Mouse (Mus musculus): ENCODE measurements around the gene Il12a. TPM values are rescaled to one million over a fixed set of nuclear protein-coding genes. Genes with fewer than 3 reads are reported as not detected.

The Il12a gene
- polyA plus RNA-seq, 1 experiment = not detected

- TF ChIP-seq POLR2A (IDR thresholded peaks at IDR 0.05; ENCODE audit: insufficient read depth, low read length) (no peak), EP300 (IDR thresholded peaks at IDR 0.05; ENCODE audit: insufficient read depth, low read depth, low read length) (no peak), CTCF (IDR thresholded peaks at IDR 0.05; ENCODE audit: low read depth, low read length) (no peak)
- Histone ChIP-seq H3K9me3 (replicated peaks; ENCODE audit: control insufficient read depth, insufficient read depth, low read length, poor library complexity, severe bottlenecking) (peaks cover 4% of the 10 kb centered on the region; the same call in 1 of the 2 replicates), H3K27me3 (ENCODE audit: control insufficient read depth, insufficient read depth, low read length, poor library complexity, severe bottlenecking) (no peaks in the 10 kb centered on the region), H3K4me3 (ENCODE audit: low read depth, low read length) (no peak overlapping the region), H3K27ac (ENCODE audit: insufficient read depth, low read length) (no peak overlapping the region), H3K4me1 (ENCODE audit: control insufficient read depth, insufficient read depth, low read length) (no peaks in the 10 kb centered on the region), H3K9ac (ENCODE audit: low read depth, poor library complexity, severe bottlenecking) (no peak overlapping the region), H3K36me3 (ENCODE audit: control insufficient read depth, insufficient read depth, low read length, poor library complexity, severe bottlenecking) (no peaks in the 10 kb centered on the region)
These were observed 11.4 kb upstream of the Il12a start for GRCm38 (mm10) chr3:68678805-68679585.

DNA sequence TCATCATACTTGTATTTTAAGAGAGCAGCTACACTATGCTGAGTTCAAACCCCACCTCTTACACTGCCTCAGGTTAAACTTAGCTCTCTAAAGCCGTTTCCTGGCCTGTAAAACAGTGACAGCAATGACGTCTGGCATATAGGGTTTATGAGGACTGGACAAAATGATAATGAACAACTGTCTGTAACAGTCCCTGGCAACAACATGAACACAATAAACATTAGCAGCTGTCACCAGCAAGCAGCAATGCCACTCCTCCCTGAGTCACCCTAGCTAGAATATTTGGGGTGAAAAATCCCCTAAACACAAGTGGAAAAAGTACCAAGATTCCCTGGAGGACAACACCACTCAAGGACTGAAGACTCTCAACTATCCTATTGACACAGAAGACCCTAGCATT is 6.9 kb upstream of the Il12a start:
- Histone ChIP-seq H3K4me1 (ENCODE audit: control insufficient read depth, insufficient read depth, low read length) (no peaks in the 10 kb centered on the region), H3K4me3 (ENCODE audit: low read depth, low read length) (no peak overlapping the region), H3K9me3 (replicated peaks; ENCODE audit: control insufficient read depth, insufficient read depth, low read length, poor library complexity, severe bottlenecking) (peaks cover 4% of the 10 kb centered on the region; the same call in 1 of the 2 replicates), H3K36me3 (ENCODE audit: control insufficient read depth, insufficient read depth, low read length, poor library complexity, severe bottlenecking) (no peaks in the 10 kb centered on the region), H3K27me3 (ENCODE audit: control insufficient read depth, insufficient read depth, low read length, poor library complexity, severe bottlenecking) (no peaks in the 10 kb centered on the region; the same call in 1 of the 2 replicates), H3K27ac (ENCODE audit: insufficient read depth, low read length) (no peak overlapping the region), H3K9ac (ENCODE audit: low read depth, poor library complexity, severe bottlenecking) (no peak overlapping the region)
- TF ChIP-seq EP300 (IDR thresholded peaks at IDR 0.05; ENCODE audit: insufficient read depth, low read depth, low read length) = no peak
- no peak for TF ChIP-seq POLR2A (IDR thresholded peaks at IDR 0.05; ENCODE audit: insufficient read depth, low read length)
- TF ChIP-seq CTCF (IDR thresholded peaks at IDR 0.05; ENCODE audit: low read depth, low read length) = no peak

- no peaks in the 10 kb centered on the region for H3K36me3 ChIP-seq (ENCODE audit: control insufficient read depth, insufficient read depth, low read length, poor library complexity, severe bottlenecking)
- no peaks in the 10 kb centered on the region for H3K4me1 ChIP-seq (ENCODE audit: control insufficient read depth, insufficient read depth, low read length)
- H3K27ac ChIP-seq (ENCODE audit: insufficient read depth, low read length) = no peak overlapping the region
- TF ChIP-seq POLR2A (IDR thresholded peaks at IDR 0.05; ENCODE audit: insufficient read depth, low read length) = no peak
- TF ChIP-seq EP300 (IDR thresholded peaks at IDR 0.05; ENCODE audit: insufficient read depth, low read depth, low read length) = no peak
- TF ChIP-seq CTCF (IDR thresholded peaks at IDR 0.05; ENCODE audit: low read depth, low read length) = no peak
- H3K4me3 ChIP-seq (ENCODE audit: low read depth, low read length) = no peak overlapping the region
- no peaks in the 10 kb centered on the region; the same call in 1 of the 2 replicates for H3K27me3 ChIP-seq (ENCODE audit: control insufficient read depth, insufficient read depth, low read length, poor library complexity, severe bottlenecking)
- no peak overlapping the region for H3K9ac ChIP-seq (ENCODE audit: low read depth, poor library complexity, severe bottlenecking)
- peaks cover 3% of the 10 kb centered on the region; the same call in 1 of the 2 replicates for H3K9me3 ChIP-seq (replicated peaks; ENCODE audit: control insufficient read depth, insufficient read depth, low read length, poor library complexity, severe bottlenecking)
These were observed 6.2 kb upstream of the Il12a start for GRCm38 (mm10) chr3:68684207-68684606.

DNA sequence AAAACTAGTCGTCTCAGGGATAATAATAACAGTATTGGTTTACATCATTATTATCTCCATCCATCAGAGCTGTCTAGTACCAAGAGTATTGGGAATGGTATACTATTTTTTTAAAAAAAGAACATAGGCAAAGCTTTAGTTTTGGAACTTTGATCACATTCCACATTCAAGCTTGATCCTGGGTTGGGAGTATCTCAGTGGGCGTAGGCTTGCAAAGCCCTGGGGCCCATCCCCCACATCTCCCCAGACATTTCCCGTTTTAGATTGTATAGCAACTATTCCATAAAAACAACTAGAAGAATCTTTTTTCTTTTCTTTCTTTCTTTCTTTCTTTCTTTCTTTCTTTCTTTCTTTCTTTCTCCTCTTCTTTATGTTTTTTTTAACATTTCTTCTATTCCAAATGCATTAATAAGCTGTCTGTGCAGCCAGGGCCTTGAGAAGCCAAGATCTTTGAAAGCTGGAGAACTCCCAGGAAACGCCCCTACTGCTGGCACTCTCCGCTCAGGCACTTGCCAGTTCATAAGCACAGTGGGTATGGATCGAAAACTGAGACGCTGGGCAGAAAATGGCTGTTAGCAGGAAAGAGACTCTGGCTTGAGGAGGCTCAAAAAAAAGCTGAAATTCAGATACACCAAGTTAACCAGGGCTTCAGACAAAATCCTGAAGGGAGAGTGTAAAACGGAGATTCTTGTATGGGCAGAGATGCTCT is 3.4 kb upstream of the Il12a start:
- no peak overlapping the region for H3K4me3 ChIP-seq (ENCODE audit: low read depth, low read length)
- no peaks in the 10 kb centered on the region for H3K36me3 ChIP-seq (ENCODE audit: control insufficient read depth, insufficient read depth, low read length, poor library complexity, severe bottlenecking)
- no peaks in the 10 kb centered on the region; the same call in 1 of the 2 replicates for H3K27me3 ChIP-seq (ENCODE audit: control insufficient read depth, insufficient read depth, low read length, poor library complexity, severe bottlenecking)
- TF ChIP-seq EP300 (IDR thresholded peaks at IDR 0.05; ENCODE audit: insufficient read depth, low read depth, low read length) (no peak), CTCF (IDR thresholded peaks at IDR 0.05; ENCODE audit: low read depth, low read length) (no peak), POLR2A (IDR thresholded peaks at IDR 0.05; ENCODE audit: insufficient read depth, low read length) (no peak)
- H3K27ac ChIP-seq (ENCODE audit: insufficient read depth, low read length) = no peak overlapping the region
- H3K4me1 ChIP-seq (ENCODE audit: control insufficient read depth, insufficient read depth, low read length) = no peaks in the 10 kb centered on the region
- no peaks in the 10 kb centered on the region for H3K9me3 ChIP-seq (replicated peaks; ENCODE audit: control insufficient read depth, insufficient read depth, low read length, poor library complexity, severe bottlenecking)
- no peak overlapping the region for H3K9ac ChIP-seq (ENCODE audit: low read depth, poor library complexity, severe bottlenecking)

GRCm38 (mm10) chr3:68689346-68689745 is 1.1 kb upstream of the Il12a start:
- no peak for TF ChIP-seq CTCF (IDR thresholded peaks at IDR 0.05; ENCODE audit: low read depth, low read length)
- Histone ChIP-seq H3K27ac (ENCODE audit: insufficient read depth, low read length) (no peak overlapping the region), H3K9me3 (replicated peaks; ENCODE audit: control insufficient read depth, insufficient read depth, low read length, poor library complexity, severe bottlenecking) (no peaks in the 10 kb centered on the region), H3K36me3 (ENCODE audit: control insufficient read depth, insufficient read depth, low read length, poor library complexity, severe bottlenecking) (no peaks in the 10 kb centered on the region), H3K9ac (ENCODE audit: low read depth, poor library complexity, severe bottlenecking) (no peak overlapping the region), H3K4me1 (ENCODE audit: control insufficient read depth, insufficient read depth, low read length) (no peaks in the 10 kb centered on the region), H3K4me3 (ENCODE audit: low read depth, low read length) (no peak overlapping the region), H3K27me3 (ENCODE audit: control insufficient read depth, insufficient read depth, low read length, poor library complexity, severe bottlenecking) (no peaks in the 10 kb centered on the region)

All from ES-Bruce4 (cell line).